Mouse (Mus musculus): ENCODE measurements around the gene Uimc1. TPM values are rescaled to one million over a fixed set of nuclear protein-coding genes. Genes with fewer than 3 reads are reported as not detected.
"Not testable (repeated sequence)": the region's sequence is repeated elsewhere in the genome, so short reads cannot be mapped to it uniquely, and the experiment has no call there.

The Uimc1 gene
- polyA plus RNA-seq, 1 experiment, result 12.3 TPM

DNA sequence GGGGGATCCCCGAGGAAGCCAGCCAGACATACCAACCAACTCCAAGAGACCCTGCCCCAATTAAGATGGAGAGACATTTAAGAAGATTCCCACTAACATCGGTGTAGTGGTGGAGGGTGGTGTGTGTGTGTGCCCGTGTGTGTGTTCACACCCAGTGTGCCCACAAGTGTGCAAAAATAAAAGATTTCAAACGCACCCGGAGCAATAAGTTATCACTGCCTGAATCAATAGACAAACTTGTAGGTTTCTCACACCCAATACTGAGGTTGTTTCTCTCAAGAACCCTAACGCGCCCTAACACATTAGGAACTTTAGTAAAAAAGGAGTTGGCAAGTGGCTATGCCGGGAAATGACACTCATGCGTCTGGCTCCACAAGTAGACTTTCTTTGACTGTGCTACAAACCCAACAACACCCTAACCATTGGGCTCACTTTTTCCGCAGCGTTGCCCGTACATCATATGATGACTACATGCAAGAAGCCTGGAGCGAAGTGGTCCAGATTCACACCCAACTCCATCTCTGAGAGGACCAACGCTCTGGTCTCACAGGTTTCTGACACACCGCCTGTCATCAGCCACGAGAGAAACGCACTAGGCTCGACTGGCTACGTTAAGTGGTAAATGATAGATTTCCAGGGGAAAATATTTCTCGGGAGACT lies 904 bp downstream of the Uimc1 start:
- Histone ChIP-seq H3K79me2 (ENCODE audit: control insufficient read depth, insufficient read depth) (peaks cover 46% of the 10 kb centered on the region), H3ac (ENCODE audit: control insufficient read depth, insufficient read length) (peak overlapping the region; percentile 62), H3K27me3 (ENCODE audit: control insufficient read depth, insufficient read depth, insufficient read length) (no peaks in the 10 kb centered on the region), H3K4me2 (ENCODE audit: low read depth) (peak overlapping the region; percentile 93), H3K4me3 (peak overlapping the region; percentile 34), H3K36me3 (ENCODE audit: control insufficient read depth, insufficient read depth) (no peaks in the 10 kb centered on the region)
- no peak for TF ChIP-seq USF1 (IDR thresholded peaks at IDR 0.05; ENCODE audit: low read depth)
- TF ChIP-seq MAX (IDR thresholded peaks at IDR 0.05; ENCODE audit: low read depth), result no peak
- TF ChIP-seq MYOG (IDR thresholded peaks at IDR 0.05; ENCODE audit: control insufficient read depth in 1 of 3, insufficient read depth in 1 of 3, insufficient read length in 2 of 3, low read depth in 2 of 3), result no peak
- TF ChIP-seq TCF12 (IDR thresholded peaks at IDR 0.05; ENCODE audit: insufficient read depth, poor library complexity, severe bottlenecking), result no peak
- no peak for TF ChIP-seq POLR2A (IDR thresholded peaks at IDR 0.05; ENCODE audit: insufficient read length, low read depth)
- TF ChIP-seq E2F4 (IDR thresholded peaks at IDR 0.05; ENCODE audit: insufficient read depth), result no peak
- no peak for TF ChIP-seq CEBPB (IDR thresholded peaks at IDR 0.05; ENCODE audit: insufficient read depth, poor library complexity, severe bottlenecking)
- TF ChIP-seq TCF3 (IDR thresholded peaks at IDR 0.05; ENCODE audit: insufficient read length, low read depth), result no peak
- TF ChIP-seq SRF (IDR thresholded peaks at IDR 0.05; ENCODE audit: control insufficient read depth, insufficient read length, low read depth), result no peak
- no peak for TF ChIP-seq MYOD1 (IDR thresholded peaks at IDR 0.05; ENCODE audit: control insufficient read depth in 1 of 3, insufficient read length in 2 of 3, low read depth in 2 of 3)
- no peak for TF ChIP-seq REST (IDR thresholded peaks at IDR 0.05; ENCODE audit: insufficient read depth, insufficient read length)
- no peak for TF ChIP-seq POLR2AphosphoS2 (IDR thresholded peaks at IDR 0.05; ENCODE audit: insufficient read length, low read depth)

DNA sequence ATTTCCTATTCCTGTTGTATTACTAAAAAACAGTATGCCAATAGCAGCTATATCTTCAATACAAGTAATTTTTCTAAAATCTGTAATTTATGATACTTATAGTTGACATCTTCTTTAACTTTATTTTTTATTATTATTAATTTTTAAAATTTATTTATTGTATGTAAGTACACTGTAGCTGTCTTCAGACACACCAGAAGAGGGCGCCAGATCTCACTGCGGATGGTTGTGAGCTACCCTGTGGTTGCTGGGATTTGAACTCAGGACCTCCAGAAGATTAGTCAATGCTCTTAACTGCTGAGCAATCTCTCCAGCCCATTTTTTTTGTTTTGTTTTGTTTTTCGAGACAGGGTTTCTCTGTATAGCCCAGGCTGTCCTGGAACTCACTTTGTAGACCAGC lies 2.3 kb downstream of the Uimc1 start:
- peaks cover 46% of the 10 kb centered on the region for H3K79me2 ChIP-seq (ENCODE audit: control insufficient read depth, insufficient read depth)
- H3K4me2 ChIP-seq (ENCODE audit: low read depth), result not testable (repeated sequence)

DNA sequence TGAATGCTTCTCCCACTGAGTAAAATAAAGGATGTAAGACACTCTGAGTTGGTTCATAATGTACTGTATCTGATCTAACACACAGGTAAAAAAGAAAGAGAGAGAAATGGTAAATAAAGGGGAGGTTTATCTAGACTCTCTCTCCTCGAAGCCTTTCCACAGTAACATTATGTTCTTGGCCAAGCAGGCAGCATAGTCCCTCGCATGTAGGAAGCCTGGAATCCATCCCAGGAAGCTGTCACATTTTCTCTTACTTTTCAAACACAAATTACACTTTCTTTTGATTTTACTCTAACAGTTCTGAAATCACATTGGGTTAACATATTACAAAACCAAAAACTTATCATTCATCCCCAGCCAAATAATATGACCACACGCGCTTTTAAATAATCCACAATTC lies 7.5 kb downstream of the Uimc1 start:
- Histone ChIP-seq H3K4me2 (ENCODE audit: low read depth) (no peak overlapping the region), H3ac (ENCODE audit: control insufficient read depth, insufficient read length) (no peak overlapping the region), H3K4me3 (no peak overlapping the region), H3K79me2 (ENCODE audit: control insufficient read depth, insufficient read depth) (peaks cover 40% of the 10 kb centered on the region), H3K36me3 (ENCODE audit: control insufficient read depth, insufficient read depth) (no peaks in the 10 kb centered on the region), H3K27me3 (ENCODE audit: control insufficient read depth, insufficient read depth, insufficient read length) (no peaks in the 10 kb centered on the region)
- TF ChIP-seq MYOD1 (IDR thresholded peaks at IDR 0.05; ENCODE audit: control insufficient read depth in 1 of 3, insufficient read length in 2 of 3, low read depth in 2 of 3) (no peak), CEBPB (IDR thresholded peaks at IDR 0.05; ENCODE audit: insufficient read depth, poor library complexity, severe bottlenecking) (no peak), E2F4 (IDR thresholded peaks at IDR 0.05; ENCODE audit: insufficient read depth) (no peak), USF1 (IDR thresholded peaks at IDR 0.05; ENCODE audit: low read depth) (no peak), TCF3 (IDR thresholded peaks at IDR 0.05; ENCODE audit: insufficient read length, low read depth) (no peak), SRF (IDR thresholded peaks at IDR 0.05; ENCODE audit: control insufficient read depth, insufficient read length, low read depth) (no peak), MYOG (IDR thresholded peaks at IDR 0.05; ENCODE audit: control insufficient read depth in 1 of 3, insufficient read depth in 1 of 3, insufficient read length in 2 of 3, low read depth in 2 of 3) (no peak), MAX (IDR thresholded peaks at IDR 0.05; ENCODE audit: low read depth) (no peak), REST (IDR thresholded peaks at IDR 0.05; ENCODE audit: insufficient read depth, insufficient read length) (no peak), POLR2AphosphoS2 (IDR thresholded peaks at IDR 0.05; ENCODE audit: insufficient read length, low read depth) (no peak), TCF12 (IDR thresholded peaks at IDR 0.05; ENCODE audit: insufficient read depth, poor library complexity, severe bottlenecking) (no peak), POLR2A (IDR thresholded peaks at IDR 0.05; ENCODE audit: insufficient read length, low read depth) (no peak)

More for the DNA sequence above, 2.3 kb downstream of the Uimc1 start:
- not testable (repeated sequence) for H3K36me3 ChIP-seq (ENCODE audit: control insufficient read depth, insufficient read depth); H3K27me3 ChIP-seq (ENCODE audit: control insufficient read depth, insufficient read depth, insufficient read length); H3ac ChIP-seq (ENCODE audit: control insufficient read depth, insufficient read length); H3K4me3 ChIP-seq

DNA sequence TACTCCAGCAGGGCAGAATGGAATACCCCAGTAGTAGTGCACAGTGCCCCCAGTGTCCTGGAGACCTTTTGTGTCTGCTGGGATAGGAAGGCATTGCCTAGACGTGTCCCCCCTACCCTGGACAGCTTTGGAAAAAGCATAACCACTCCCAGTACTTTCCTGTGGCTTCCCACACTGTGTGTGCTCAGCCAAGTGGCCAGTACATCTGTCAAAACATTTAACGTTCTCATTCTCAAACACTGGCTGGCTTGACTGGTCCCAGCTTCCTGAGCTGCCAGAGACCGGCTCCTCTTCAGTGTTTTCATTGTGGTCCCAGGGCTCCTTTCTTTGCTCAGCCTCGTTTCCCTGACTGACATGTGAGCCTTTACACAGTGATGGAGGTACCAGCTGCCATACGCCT lies 24.5 kb downstream of the Uimc1 start:
- no peaks in the 10 kb centered on the region for H3K27me3 ChIP-seq (ENCODE audit: control insufficient read depth, insufficient read depth, insufficient read length)

DNA sequence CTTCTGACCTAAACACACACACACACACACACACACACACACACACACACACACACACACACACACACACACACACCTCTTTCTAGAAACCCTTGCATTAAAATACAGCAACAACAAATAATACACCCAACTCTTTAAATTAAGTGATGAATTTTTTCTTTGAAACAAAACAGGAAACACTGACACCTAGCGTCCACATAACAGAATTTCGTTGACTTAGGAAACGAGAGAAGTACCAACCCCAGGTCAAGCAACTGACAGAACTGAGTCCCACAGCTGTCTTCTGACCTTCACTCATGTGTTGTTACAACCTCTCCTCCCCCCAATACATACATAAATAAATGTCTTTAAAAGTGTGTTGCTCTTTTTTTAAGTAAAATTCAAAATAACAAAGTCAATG lies 28.8 kb downstream of the Uimc1 start:
- Histone ChIP-seq H3K4me3 (no peak overlapping the region), H3K36me3 (ENCODE audit: control insufficient read depth, insufficient read depth) (peaks cover 37% of the 10 kb centered on the region), H3K4me2 (ENCODE audit: low read depth) (no peak overlapping the region), H3K27me3 (ENCODE audit: control insufficient read depth, insufficient read depth, insufficient read length) (no peaks in the 10 kb centered on the region), H3ac (ENCODE audit: control insufficient read depth, insufficient read length) (no peak overlapping the region), H3K79me2 (ENCODE audit: control insufficient read depth, insufficient read depth) (no peaks in the 10 kb centered on the region)
- no peak for TF ChIP-seq MYOD1 (IDR thresholded peaks at IDR 0.05; ENCODE audit: control insufficient read depth in 1 of 3, insufficient read length in 2 of 3, low read depth in 2 of 3)
- TF ChIP-seq SRF (IDR thresholded peaks at IDR 0.05; ENCODE audit: control insufficient read depth, insufficient read length, low read depth), result no peak
- TF ChIP-seq POLR2A (IDR thresholded peaks at IDR 0.05; ENCODE audit: insufficient read length, low read depth), result no peak
- no peak for TF ChIP-seq TCF12 (IDR thresholded peaks at IDR 0.05; ENCODE audit: insufficient read depth, poor library complexity, severe bottlenecking)
- no peak for TF ChIP-seq USF1 (IDR thresholded peaks at IDR 0.05; ENCODE audit: low read depth)
- no peak for TF ChIP-seq TCF3 (IDR thresholded peaks at IDR 0.05; ENCODE audit: insufficient read length, low read depth)

More for the DNA sequence above, 24.5 kb downstream of the Uimc1 start:
- Histone ChIP-seq H3K4me2 (ENCODE audit: low read depth) (no peak overlapping the region), H3K36me3 (ENCODE audit: control insufficient read depth, insufficient read depth) (peaks cover 42% of the 10 kb centered on the region), H3ac (ENCODE audit: control insufficient read depth, insufficient read length) (no peak overlapping the region), H3K4me3 (no peak overlapping the region), H3K79me2 (ENCODE audit: control insufficient read depth, insufficient read depth) (no peaks in the 10 kb centered on the region)
- TF ChIP-seq MAX (IDR thresholded peaks at IDR 0.05; ENCODE audit: low read depth) (no peak), E2F4 (IDR thresholded peaks at IDR 0.05; ENCODE audit: insufficient read depth) (no peak)
